Comparison of ENCODE assay signal across 21 mouse cellular contexts in genomic region chr9:40699194-40699593, GRCm38 (mm10). TPM values are rescaled to one million over a fixed set of nuclear protein-coding genes. Genes with fewer than 3 reads are reported as not detected.
"Had no signal": no experiment of that assay in that cellular context is flagged by ENCODE, and none has a peak within 500 bp of the region (broad histone marks: within the 10 kb centered on the region; RNA-seq: fewer than 3 reads in every experiment).

No protein-coding gene starts in this region.

- DNase-seq: kidney, adult 9 months; kidney, postnatal 4 days; left cerebral cortex, postnatal 4 days; midbrain, embryonic 14.5 days; right cerebral cortex, adult 18-20 months; right cerebral cortex, postnatal 25 days; thymus, postnatal 14 days had no signal

- H3K4me1 ChIP-seq: liver, embryonic 15.5 days; lung, embryonic 15.5 days had no signal

- H3K4me2 ChIP-seq: limb, embryonic 13.5 days; liver, embryonic 15.5 days; lung, embryonic 15.5 days; neural tube, embryonic 15.5 days had no signal

- H3K9ac ChIP-seq: limb, embryonic 13.5 days; liver, embryonic 15.5 days; lung, embryonic 15.5 days; neural tube, embryonic 15.5 days had no signal

- ATAC-seq: inflammation-experienced regulatory T-cells, adult 6 months; intestine, postnatal 0 days had no signal

- H3K9me3 ChIP-seq: limb, embryonic 13.5 days; liver, embryonic 15.5 days; lung, embryonic 15.5 days; midbrain, embryonic 10.5 days; neural tube, embryonic 15.5 days had no signal

- H3K27me3 ChIP-seq: limb, embryonic 13.5 days; liver, embryonic 15.5 days; lung, embryonic 15.5 days; neural tube, embryonic 15.5 days had no signal

- H3K4me3 ChIP-seq: limb, embryonic 13.5 days; liver, embryonic 15.5 days; lung, embryonic 15.5 days; midbrain, embryonic 10.5 days; myocyte; neural tube, embryonic 15.5 days had no signal

- H3K36me3 ChIP-seq: liver, embryonic 15.5 days; lung, embryonic 15.5 days; midbrain, embryonic 10.5 days had no signal

- H3K27ac ChIP-seq: limb, embryonic 13.5 days; liver, embryonic 15.5 days; lung, embryonic 15.5 days; midbrain, embryonic 10.5 days; neural tube, embryonic 15.5 days had no signal

RNA-seq across cellular contexts. Expression of gene Clmp, which starts 13.4 kb away (rescaled TPM):
- polyA plus RNA-seq: inflammation-experienced regulatory T-cells, adult 6 months had no signal

RNA-seq across cellular contexts. Expression of gene Gm21915, which starts 28.8 kb away (rescaled TPM):
- total RNA-seq: left cerebral cortex, adult 18-20 months; left cerebral cortex, postnatal 10 days; left cerebral cortex, postnatal 4 days; liver, adult 2 months had no signal
- polyA plus RNA-seq: inflammation-experienced regulatory T-cells, adult 6 months; intestine, postnatal 0 days; limb, embryonic 13.5 days; liver, adult 2 months; liver, embryonic 15.5 days; lung, embryonic 15.5 days; midbrain, embryonic 10.5 days; midbrain, embryonic 14.5 days; myocyte; neural tube, embryonic 11.5 days; neural tube, embryonic 15.5 days; small intestine, adult 2 months; stomach, embryonic 16.5 days had no signal
